Comparison of ENCODE assay signal across 15 mouse cellular contexts in the genomic region with DNA sequence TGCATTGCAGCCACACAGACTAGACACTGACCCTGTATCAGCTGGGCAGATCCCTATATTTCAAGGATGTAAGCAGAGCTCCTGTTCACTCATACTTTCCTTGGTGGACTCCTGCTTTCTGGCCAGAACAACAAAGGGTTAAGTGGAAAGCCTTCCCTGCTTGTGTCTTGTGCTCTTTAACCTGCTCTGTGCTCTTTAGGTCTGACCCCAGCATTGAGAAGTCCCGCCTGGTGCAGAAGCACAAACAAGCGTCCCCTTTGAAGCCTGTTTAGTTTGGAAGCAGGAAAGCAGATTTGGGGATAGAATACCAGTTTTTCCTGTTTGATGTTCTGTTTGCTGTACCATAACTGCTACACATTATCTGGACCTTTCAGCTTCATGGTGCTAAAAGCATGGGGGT. TPM values are rescaled to one million over a fixed set of nuclear protein-coding genes. Genes with fewer than 3 reads are reported as not detected.
DNase-seq lines count a peak whose midpoint lies in the region; ATAC-seq and TF ChIP-seq lines count a peak whose summit lies in the region.
"Had no signal": no experiment of that assay in that cellular context is flagged by ENCODE, and none has a peak within 500 bp of the region (broad histone marks: within the 10 kb centered on the region; RNA-seq: fewer than 3 reads in every experiment).

No protein-coding gene starts in this region.

- no peak overlapping the region for H3K4me3 ChIP-seq in gastrocnemius, adult 2 months
- no peak overlapping the region for H3K4me3 ChIP-seq in kidney, embryonic 14.5 days (ENCODE audit: low read length)
- H3K4me3 ChIP-seq in neural tube, embryonic 13.5 days, result no peak overlapping the region
- no peak overlapping the region for H3K4me3 ChIP-seq in hindbrain, embryonic 12.5 days
- H3K4me3 ChIP-seq: liver, embryonic 12.5 days; midbrain, embryonic 15.5 days; neural tube, embryonic 12.5 days had no signal

- no peaks in the 10 kb centered on the region for H3K9me3 ChIP-seq in kidney, embryonic 14.5 days (ENCODE audit: control insufficient read depth, low read length)
- no peaks in the 10 kb centered on the region for H3K9me3 ChIP-seq in neural tube, embryonic 13.5 days
- H3K9me3 ChIP-seq in hindbrain, embryonic 12.5 days (replicated peaks), result no peaks in the 10 kb centered on the region
- H3K9me3 ChIP-seq: liver, embryonic 12.5 days; midbrain, embryonic 15.5 days; neural tube, embryonic 12.5 days had no signal

- peaks cover 33% of the 10 kb centered on the region for H3K36me3 ChIP-seq in kidney, embryonic 14.5 days (ENCODE audit: control insufficient read depth, insufficient read depth, low read length)
- peaks cover 54% of the 10 kb centered on the region for H3K36me3 ChIP-seq in neural tube, embryonic 13.5 days
- peaks cover 43% of the 10 kb centered on the region for H3K36me3 ChIP-seq in hindbrain, embryonic 12.5 days

- peak overlapping the region; percentile 92 for H3K27ac ChIP-seq in gastrocnemius, adult 2 months
- peak overlapping the region; percentile 53 for H3K27ac ChIP-seq in kidney, embryonic 14.5 days (ENCODE audit: low read depth, low read length)
- peak overlapping the region; percentile 29; the same call in 1 of the 2 replicates for H3K27ac ChIP-seq in neural tube, embryonic 13.5 days (replicated peaks)
- no peak overlapping the region for H3K27ac ChIP-seq in hindbrain, embryonic 12.5 days
- H3K27ac ChIP-seq: liver, embryonic 12.5 days; macrophage; midbrain, embryonic 15.5 days; neural tube, embryonic 12.5 days had no signal

- H3K4me1 ChIP-seq in kidney, embryonic 14.5 days (ENCODE audit: control insufficient read depth, insufficient read depth, low read length), result peaks cover 18% of the 10 kb centered on the region
- peaks cover 29% of the 10 kb centered on the region for H3K4me1 ChIP-seq in neural tube, embryonic 13.5 days (replicated peaks)
- peaks cover 6% of the 10 kb centered on the region; the same call in 1 of the 2 replicates for H3K4me1 ChIP-seq in hindbrain, embryonic 12.5 days
- H3K4me1 ChIP-seq: midbrain, embryonic 15.5 days had no signal

- no peak for ATAC-seq in kidney, embryonic 14.5 days (ENCODE audit: low FRiP score, low TSS enrichment)
- no peak for ATAC-seq in neural tube, embryonic 13.5 days (ENCODE audit: low read depth)
- ATAC-seq in hindbrain, embryonic 12.5 days (ENCODE audit: low FRiP score), result no peak
- ATAC-seq: forebrain, postnatal 0 days; liver, embryonic 12.5 days; midbrain, embryonic 15.5 days had no signal

- TF ChIP-seq CTCF in gastrocnemius, adult 2 months (IDR thresholded peaks at IDR 0.05), result no peak

- no peak overlapping the region for H3K4me2 ChIP-seq in kidney, embryonic 14.5 days (replicated peaks; ENCODE audit: low read depth, low read length)
- no peak overlapping the region for H3K4me2 ChIP-seq in neural tube, embryonic 13.5 days
- H3K4me2 ChIP-seq in hindbrain, embryonic 12.5 days (replicated peaks), result no peak overlapping the region
- H3K4me2 ChIP-seq: liver, embryonic 12.5 days; midbrain, embryonic 15.5 days; neural tube, embryonic 12.5 days had no signal

- no peaks in the 10 kb centered on the region for H3K27me3 ChIP-seq in kidney, embryonic 14.5 days (ENCODE audit: control insufficient read depth, insufficient read depth, low read length)
- H3K27me3 ChIP-seq in neural tube, embryonic 13.5 days, result peaks cover 7% of the 10 kb centered on the region
- H3K27me3 ChIP-seq in hindbrain, embryonic 12.5 days, result peaks cover 6% of the 10 kb centered on the region

- no peak overlapping the region for H3K9ac ChIP-seq in kidney, embryonic 14.5 days (ENCODE audit: low read depth, low read length)
- 0 out of 2 replicates have a peak overlapping the region, but pooled peaks have one; percentile 3 for H3K9ac ChIP-seq in neural tube, embryonic 13.5 days
- no peak overlapping the region for H3K9ac ChIP-seq in hindbrain, embryonic 12.5 days
- H3K9ac ChIP-seq: forebrain, postnatal 0 days; liver, embryonic 12.5 days; midbrain, embryonic 15.5 days; neural tube, embryonic 12.5 days had no signal

- 11% methylated on average over 2 of the region's 2 CpGs for WGBS in kidney, embryonic 14.5 days
- 58% methylated on average over 2 of the region's 2 CpGs for WGBS in neural tube, embryonic 13.5 days
- 50% methylated on average over 2 of the region's 2 CpGs for WGBS in hindbrain, embryonic 12.5 days

- intact Hi-C loops in gastrocnemius, adult 2 months (cut with DNase I), result no loop called here

- no peak for DNase-seq in gastrocnemius, adult 2 months
- no peak for DNase-seq in gastrocnemius, adult 18-20 months (ENCODE audit: low spot score)
- no peak for DNase-seq in kidney, adult 8-10 months
- DNase-seq in neural tube, embryonic 10.5 days (ENCODE audit: extremely low spot score, low spot score), result no peak
- no peak for DNase-seq in cerebellum, adult 11-12 months
- DNase-seq: forebrain, postnatal 0 days; spleen, adult 18-20 months had no signal

RNA-seq across cellular contexts. Expression of a gene that starts 11.4 kb away (rescaled TPM):
- 1 to 10 TPM; 4.6 to 6.6 TPM for total RNA-seq in gastrocnemius, adult 2 months (2021)
- total RNA-seq in gastrocnemius, adult 18-20 months (2021), result 1 to 10 TPM; 1.8 to 6.6 TPM
- polyA plus RNA-seq in kidney, embryonic 14.5 days (2014; fragmentation: Nextera tagmentation; extraction: Ambion mirVana), result 16.9 and 26.6 TPM in 2 replicates
- polyA plus RNA-seq in neural tube, embryonic 13.5 days (2015; fragmentation: Nextera tagmentation; extraction: Ambion mirVana), result 7.4 and 9.2 TPM in 2 replicates
- polyA plus RNA-seq in hindbrain, embryonic 12.5 days (2016; fragmentation: Nextera tagmentation; extraction: Ambion mirVana), result 11.3 and 15.8 TPM in 2 replicates
- total RNA-seq: hematopoietic stem cell, adult 5-6 weeks had no signal
- polyA plus RNA-seq: macrophage had no signal

RNA-seq across cellular contexts. Expression of a gene that starts 20.7 kb away (rescaled TPM):
- total RNA-seq in gastrocnemius, adult 2 months (2021), result 1 to 10 TPM; 2.5 to 3.6 TPM
- 1 to 10 TPM; 2.5 to 2.8 TPM for total RNA-seq in gastrocnemius, adult 18-20 months (2021)
- polyA plus RNA-seq in kidney, embryonic 14.5 days (2014; fragmentation: Nextera tagmentation; extraction: Ambion mirVana), result 33.3 and 33.4 TPM in 2 replicates
- 18.6 and 20.5 TPM in 2 replicates for polyA plus RNA-seq in neural tube, embryonic 13.5 days (2015; fragmentation: Nextera tagmentation; extraction: Ambion mirVana)
- polyA plus RNA-seq in hindbrain, embryonic 12.5 days (2016; fragmentation: Nextera tagmentation; extraction: Ambion mirVana), result 23.8 and 24.5 TPM in 2 replicates

RNA-seq across cellular contexts. Expression of a gene that starts 33.1 kb away (rescaled TPM):
- 1 to 10 TPM; 5.5 to 6.2 TPM for total RNA-seq in gastrocnemius, adult 2 months (2021)
- 1 to 10 TPM; 4.6 to 5.6 TPM for total RNA-seq in gastrocnemius, adult 18-20 months (2021)
- 25.7 and 29.2 TPM in 2 replicates for polyA plus RNA-seq in kidney, embryonic 14.5 days (2014; fragmentation: Nextera tagmentation; extraction: Ambion mirVana)
- 13.7 and 15.0 TPM in 2 replicates for polyA plus RNA-seq in neural tube, embryonic 13.5 days (2015; fragmentation: Nextera tagmentation; extraction: Ambion mirVana)
- 14.8 and 18.6 TPM in 2 replicates for polyA plus RNA-seq in hindbrain, embryonic 12.5 days (2016; fragmentation: Nextera tagmentation; extraction: Ambion mirVana)

RNA-seq across cellular contexts. Expression of a gene that starts 35.7 kb away (rescaled TPM):
- total RNA-seq in gastrocnemius, adult 2 months (2021), result 1 to 10 TPM in 1 of 2 experiments, under 1 TPM in 1; 0.54 to 1.1 TPM
- total RNA-seq in gastrocnemius, adult 18-20 months (2021), result 1 to 10 TPM in 1 of 2 experiments, under 1 TPM in 1; 0.96 to 1.1 TPM
- 2.7 and 4.2 TPM in 2 replicates for polyA plus RNA-seq in kidney, embryonic 14.5 days (2014; fragmentation: Nextera tagmentation; extraction: Ambion mirVana)
- polyA plus RNA-seq in neural tube, embryonic 13.5 days (2015; fragmentation: Nextera tagmentation; extraction: Ambion mirVana), result 12.4 and 16.5 TPM in 2 replicates
- polyA plus RNA-seq in hindbrain, embryonic 12.5 days (2016; fragmentation: Nextera tagmentation; extraction: Ambion mirVana), result 5.1 and 5.8 TPM in 2 replicates
